Mouse (Mus musculus) midbrain, embryonic 16.5 days (tissue): Measurements from ENCODE around the gene Bpifa1. TPM values are rescaled to one million over a fixed set of nuclear protein-coding genes. Genes with fewer than 3 reads are reported as not detected.

Source experiments
- ATAC-seq: fragments of 200-750 bp; cut with Nextera tagmentation; 2 replicates; pipeline ENCODE4 v1.8.0; 2017; ENCODE audit warnings: moderate TSS enrichment
- H3K27ac ChIP-seq: fragments of 300-500 bp; sonication (generic); 2 replicates; pipeline ENCODE4 v1.5.1; 2014; ENCODE audit warnings: mild to moderate bottlenecking, low read length, mixed read lengths
- H3K27me3 ChIP-seq: fragments of 300-500 bp; sonication (generic); 2 replicates; pipeline ENCODE4 v1.6.1; 2014; ENCODE audit warnings: low read depth, low read length, mixed read lengths; ENCODE audit not compliant: control insufficient read depth, insufficient read depth
- H3K36me3 ChIP-seq: fragments of 300-500 bp; sonication (generic); 2 replicates; pipeline ENCODE4 v1.6.1; 2014; ENCODE audit warnings: mild to moderate bottlenecking, low read length, moderate library complexity, mixed read lengths; ENCODE audit not compliant: control insufficient read depth, insufficient read depth
- H3K4me1 ChIP-seq: fragments of 300-500 bp; sonication (generic); 2 replicates; pipeline ENCODE4 v1.6.1; 2014; ENCODE audit warnings: mild to moderate bottlenecking, low read length, mixed read lengths; ENCODE audit not compliant: control insufficient read depth, insufficient read depth
- H3K4me2 ChIP-seq: fragments of 300-500 bp; sonication (generic); 2 replicates; pipeline ENCODE4 v1.6.1; 2014; ENCODE audit warnings: mild to moderate bottlenecking, low read length, mixed read lengths
- H3K4me3 ChIP-seq: fragments of 300-500 bp; sonication (generic); 2 replicates; pipeline ENCODE4 v1.5.1; 2014; ENCODE audit warnings: low read depth, mild to moderate bottlenecking, low read length, moderate library complexity, mixed read lengths
- H3K9ac ChIP-seq: fragments of 300-500 bp; sonication (generic); 2 replicates; pipeline ENCODE4 v1.6.1; 2014; ENCODE audit warnings: low read depth, low read length, mixed read lengths
- H3K9me3 ChIP-seq: fragments of 300-500 bp; sonication (generic); replicated peaks from 2 replicates; pipeline ENCODE4 v1.6.1; 2014; ENCODE audit warnings: mild to moderate bottlenecking, low read length, mixed read lengths; ENCODE audit not compliant: control insufficient read depth, poor library complexity, severe bottlenecking
- WGBS: fragments of 180-500 bp; shearing (Covaris S2); extraction: QIAGEN DNeasy Blood & Tissue Kit; methylation state at CpG from one replicate; pipeline ENCODE4 v1.1.7; 2014; 5-methylcytosine and 5-hydroxymethylcytosine counted together
- polyA plus RNA-seq: library from polyadenylated mRNA; unstranded; fragments of >200 nt; fragmentation: Nextera tagmentation; extraction: Ambion mirVana; gene quantifications from 2 replicates; pipeline ENCODE4 v1.2.1, GENCODE M21; 2015

Bpifa1 gene
- not detected in 2 replicates for polyA plus RNA-seq

DNA sequence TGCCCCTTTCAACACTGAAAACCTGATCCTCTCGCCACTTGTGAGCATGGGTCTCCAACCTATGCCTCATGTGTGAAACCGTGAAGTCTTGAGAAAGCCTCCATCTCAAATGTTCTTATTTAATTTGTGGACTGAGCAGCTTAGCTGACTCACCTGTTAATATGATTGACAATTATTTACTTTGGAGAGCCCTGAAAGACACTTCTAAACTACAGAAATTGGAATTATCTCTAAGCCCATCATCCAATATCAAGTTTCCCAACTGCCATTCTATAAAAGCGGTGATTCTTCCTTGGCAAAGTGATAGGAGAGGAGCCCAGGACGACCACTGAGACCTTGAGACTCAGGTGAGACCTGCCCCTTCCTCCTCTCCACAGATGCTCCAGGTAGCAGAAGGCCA lies at the start of gene Bpifa1:
TSS of gene Bpifa1 (plus strand) at position 301 of the 400 bp plus-strand sequence.
- WGBS, result 84% methylated on average over 4 of the region's 4 CpGs
- H3K4me3 ChIP-seq, result no peak within 1 kb of the TSS
- H3K36me3 ChIP-seq, result no peaks in the 10 kb centered on the region
- no peaks in the 10 kb centered on the region for H3K27me3 ChIP-seq
- no peak for ATAC-seq
- no peaks in the 10 kb centered on the region for H3K9me3 ChIP-seq
- H3K27ac ChIP-seq, result no peak within 1 kb of the TSS
- H3K4me2 ChIP-seq, result no peak within 1 kb of the TSS
- H3K4me1 ChIP-seq, result no peaks in the 10 kb centered on the region
- no peak within 1 kb of the TSS for H3K9ac ChIP-seq

DNA sequence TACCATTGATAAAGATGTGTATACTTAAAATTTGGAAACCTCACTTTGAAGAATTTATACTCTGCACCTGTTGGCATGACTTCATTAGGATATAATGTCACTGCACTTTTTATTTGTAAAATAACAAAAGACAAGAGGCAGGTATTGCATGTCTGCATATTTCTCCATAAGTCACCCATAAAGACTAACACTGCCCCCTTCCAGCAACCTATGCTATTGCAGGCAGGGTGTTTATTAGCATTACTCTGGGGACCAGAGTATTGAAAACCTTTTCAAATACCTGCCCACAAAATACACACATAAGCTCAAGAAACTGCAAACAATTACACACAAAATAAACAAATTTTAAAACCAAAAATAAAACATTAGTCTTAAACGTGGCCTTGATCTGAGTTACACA lies 44.9 kb upstream of the Bpifa1 start:
- WGBS, result 67% methylated on average over 1 of the region's 1 CpGs
- H3K27me3 ChIP-seq, result no peaks in the 10 kb centered on the region
- no peak overlapping the region for H3K9ac ChIP-seq
- no peak overlapping the region for H3K4me3 ChIP-seq
- H3K27ac ChIP-seq, result no peak overlapping the region
- H3K9me3 ChIP-seq, result no peaks in the 10 kb centered on the region
- H3K36me3 ChIP-seq, result no peaks in the 10 kb centered on the region
- no peak overlapping the region for H3K4me2 ChIP-seq
- H3K4me1 ChIP-seq, result no peaks in the 10 kb centered on the region
- ATAC-seq, result no peak

DNA sequence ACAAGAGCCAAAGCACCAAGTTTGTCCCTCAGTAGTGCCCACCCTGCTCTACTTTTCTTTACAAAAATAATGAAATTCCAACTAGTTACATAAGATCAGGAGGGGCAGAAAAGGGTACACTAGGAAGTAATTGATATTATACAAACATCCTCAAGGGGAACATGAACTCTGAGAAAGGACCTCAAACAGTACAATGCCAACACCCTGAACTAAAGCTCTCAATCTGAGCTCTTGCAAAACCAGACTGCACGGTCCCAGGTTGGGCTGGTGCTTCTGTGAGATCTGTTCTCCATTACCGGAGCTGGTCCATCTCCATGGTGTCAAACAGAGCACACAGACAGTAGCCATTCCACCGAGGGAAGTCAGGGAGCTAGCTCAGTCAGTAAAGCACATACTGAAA lies 25.3 kb upstream of the Bpifa1 start:
- no peak overlapping the region for H3K9ac ChIP-seq
- H3K4me1 ChIP-seq, result no peaks in the 10 kb centered on the region
- H3K9me3 ChIP-seq, result no peaks in the 10 kb centered on the region
- WGBS, result 88% methylated on average over 3 of the region's 3 CpGs
- H3K4me3 ChIP-seq, result no peak overlapping the region
- ATAC-seq, result no peak
- no peak overlapping the region for H3K4me2 ChIP-seq
- no peak overlapping the region for H3K27ac ChIP-seq
- no peaks in the 10 kb centered on the region for H3K36me3 ChIP-seq
- H3K27me3 ChIP-seq, result no peaks in the 10 kb centered on the region

DNA sequence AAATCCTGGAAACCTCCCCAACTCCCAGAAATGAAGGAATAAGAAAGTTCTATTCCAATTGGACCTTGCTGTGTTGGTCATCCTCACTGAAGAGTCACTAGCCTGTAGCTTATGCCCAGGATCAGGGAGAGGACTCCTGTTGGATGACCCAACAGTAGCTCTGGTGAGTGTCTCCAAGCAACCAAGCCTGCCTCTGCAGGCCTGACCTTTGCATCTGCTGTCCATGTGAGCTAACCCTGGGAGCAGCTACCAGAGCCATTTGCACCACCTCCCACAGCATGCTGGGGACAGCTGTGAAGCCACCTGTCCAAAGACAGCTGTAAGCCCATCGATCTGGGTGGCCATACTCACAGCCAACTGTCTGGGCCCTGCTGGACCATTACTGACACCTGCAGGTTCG lies 12.6 kb upstream of the Bpifa1 start, which contains the start of gene Bpifa3:
TSS of gene Bpifa3 (plus strand) at position 217 of the 400 bp plus-strand sequence.
- no peak for ATAC-seq
- no peaks in the 10 kb centered on the region for H3K27me3 ChIP-seq
- no peak within 1 kb of the TSS for H3K4me2 ChIP-seq
- H3K9ac ChIP-seq, result no peak within 1 kb of the TSS
- H3K9me3 ChIP-seq, result no peaks in the 10 kb centered on the region
- H3K4me1 ChIP-seq, result no peaks in the 10 kb centered on the region
- no peak within 1 kb of the TSS for H3K4me3 ChIP-seq
- H3K27ac ChIP-seq, result no peak within 1 kb of the TSS
- no peaks in the 10 kb centered on the region for H3K36me3 ChIP-seq
- WGBS, result 70% methylated on average over 2 of the region's 2 CpGs

DNA sequence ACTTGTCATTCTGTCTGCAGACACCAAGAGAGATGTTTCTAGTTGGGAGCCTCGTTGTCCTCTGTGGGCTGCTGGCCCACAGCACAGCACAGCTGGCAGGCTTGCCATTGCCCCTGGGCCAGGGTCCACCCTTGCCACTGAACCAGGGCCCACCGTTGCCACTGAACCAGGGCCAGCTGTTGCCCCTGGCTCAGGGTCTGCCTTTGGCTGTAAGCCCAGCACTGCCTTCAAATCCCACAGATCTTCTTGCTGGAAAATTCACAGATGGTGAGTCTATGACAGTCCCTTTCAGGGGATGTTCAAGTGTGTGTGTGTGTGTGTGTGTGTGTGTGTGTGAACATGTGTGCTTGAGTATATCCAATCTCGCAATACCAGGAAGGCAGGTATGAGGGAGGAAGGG lies 1.1 kb downstream of the Bpifa1 start:
- H3K4me1 ChIP-seq, result no peaks in the 10 kb centered on the region
- H3K27ac ChIP-seq, result no peak overlapping the region
- H3K9ac ChIP-seq, result no peak overlapping the region
- H3K27me3 ChIP-seq, result no peaks in the 10 kb centered on the region
- H3K4me3 ChIP-seq, result no peak overlapping the region
- no peak for ATAC-seq
- no peak overlapping the region for H3K4me2 ChIP-seq
- H3K36me3 ChIP-seq, result no peaks in the 10 kb centered on the region
- no peaks in the 10 kb centered on the region for H3K9me3 ChIP-seq
- 76% methylated on average over 3 of the region's 3 CpGs for WGBS

DNA sequence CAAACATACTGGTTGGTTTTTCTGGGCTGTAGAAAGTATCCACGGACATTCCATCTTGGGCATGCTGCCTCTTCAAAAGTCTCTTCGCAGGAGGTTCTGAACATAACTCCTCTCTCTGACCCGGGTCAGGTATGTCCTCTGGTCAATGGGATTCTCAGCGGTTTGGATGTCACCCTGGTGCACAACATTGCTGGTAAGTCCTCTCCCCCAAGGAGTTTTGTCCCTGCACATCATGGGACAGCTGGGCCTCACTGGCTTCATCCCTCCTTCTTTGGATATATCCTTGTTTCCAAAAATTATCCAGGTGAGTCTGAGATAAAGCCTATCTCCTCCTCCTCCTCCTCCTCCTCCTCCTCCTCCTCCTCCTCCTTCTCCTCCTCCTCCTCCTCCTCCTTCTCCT lies 4.8 kb downstream of the Bpifa1 start:
- no peak overlapping the region for H3K9ac ChIP-seq
- 89% methylated on average over 4 of the region's 4 CpGs for WGBS
- no peak for ATAC-seq

DNA sequence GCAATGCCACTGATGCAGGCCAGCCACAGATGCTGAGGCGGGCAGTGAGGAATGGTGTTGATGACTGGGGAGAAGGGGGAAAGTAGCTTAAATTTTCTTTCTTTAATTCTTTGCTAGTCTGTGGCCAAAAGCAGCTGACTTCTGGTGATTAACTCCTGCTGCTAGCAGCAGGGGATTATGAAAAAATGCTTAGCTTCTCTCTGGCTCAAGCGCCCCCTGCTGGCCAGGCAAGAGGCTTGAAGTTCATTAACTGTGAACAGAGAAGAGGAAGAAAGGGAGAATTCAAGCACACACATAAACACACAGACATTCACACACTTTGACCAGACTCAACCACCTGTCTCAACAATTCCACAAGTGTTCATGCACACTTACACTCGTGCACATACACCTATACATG lies 15.8 kb downstream of the Bpifa1 start:
- no peaks in the 10 kb centered on the region for H3K4me1 ChIP-seq
- no peaks in the 10 kb centered on the region for H3K36me3 ChIP-seq
- 0 out of 2 replicates have a peak, but pooled peaks cover 6% of the 10 kb centered on the region for H3K9me3 ChIP-seq
- no peak overlapping the region for H3K27ac ChIP-seq
- H3K27me3 ChIP-seq, result no peaks in the 10 kb centered on the region
- no peak overlapping the region for H3K4me2 ChIP-seq
- no peak for ATAC-seq
- WGBS, result 39% methylated on average over 3 of the region's 3 CpGs
- H3K4me3 ChIP-seq, result no peak overlapping the region
- no peak overlapping the region for H3K9ac ChIP-seq

More for the DNA sequence above, 4.8 kb downstream of the Bpifa1 start:
- H3K36me3 ChIP-seq, result no peaks in the 10 kb centered on the region
- no peaks in the 10 kb centered on the region for H3K9me3 ChIP-seq
- H3K27ac ChIP-seq, result no peak overlapping the region
- no peak overlapping the region for H3K4me3 ChIP-seq
- no peaks in the 10 kb centered on the region for H3K4me1 ChIP-seq
- no peak overlapping the region for H3K4me2 ChIP-seq
- H3K27me3 ChIP-seq, result no peaks in the 10 kb centered on the region

DNA sequence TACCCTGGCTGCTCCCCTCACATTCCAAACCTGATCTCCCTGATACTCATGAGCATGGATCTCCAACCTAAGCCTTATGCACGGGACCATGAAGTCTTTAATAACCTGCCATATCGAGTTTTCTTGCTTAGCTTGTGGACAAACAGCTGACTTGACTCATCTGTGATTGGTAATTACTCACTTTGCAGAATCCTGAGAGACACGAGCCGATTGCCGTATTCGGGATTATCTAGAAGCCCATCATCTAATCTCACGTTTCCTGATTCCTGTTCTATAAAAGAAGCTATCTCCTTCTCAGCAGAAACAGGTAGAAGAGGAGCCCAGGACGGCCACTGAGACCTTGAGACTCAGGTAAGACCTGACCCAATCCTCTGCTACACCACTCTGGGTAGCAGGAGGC lies 19.6 kb downstream of the Bpifa1 start, which contains the start of gene Bpifa5:
TSS of gene Bpifa5 (plus strand) at position 301 of the 400 bp plus-strand sequence.
- no peak for ATAC-seq
- H3K36me3 ChIP-seq, result no peaks in the 10 kb centered on the region
- H3K4me2 ChIP-seq, result no peak within 1 kb of the TSS
- H3K4me3 ChIP-seq, result no peak within 1 kb of the TSS
- WGBS, result 84% methylated on average over 8 of the region's 8 CpGs
- H3K27me3 ChIP-seq, result no peaks in the 10 kb centered on the region
- H3K9ac ChIP-seq, result no peak within 1 kb of the TSS
- no peak within 1 kb of the TSS for H3K27ac ChIP-seq
- H3K9me3 ChIP-seq, result 0 out of 2 replicates have a peak, but pooled peaks cover 2% of the 10 kb centered on the region
- H3K4me1 ChIP-seq, result no peaks in the 10 kb centered on the region

DNA sequence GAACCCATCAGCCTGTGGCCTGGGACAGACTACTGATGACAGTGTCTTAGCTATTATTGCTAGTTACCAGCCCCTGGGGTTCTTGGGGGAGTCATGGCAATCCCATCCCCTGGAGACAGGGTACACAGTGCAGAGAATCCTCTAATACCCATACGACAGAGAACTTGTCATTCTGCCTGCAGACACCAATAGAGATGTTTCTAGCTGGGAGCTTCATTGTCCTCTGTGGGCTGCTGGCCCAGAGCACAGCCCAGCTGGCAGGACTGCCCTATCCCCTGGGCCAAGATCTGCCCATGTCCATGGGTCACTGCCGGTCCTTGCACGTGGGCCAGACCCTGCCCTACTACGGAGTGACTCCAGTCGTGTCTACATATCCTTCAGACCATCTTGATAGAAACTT lies 20.6 kb downstream of the Bpifa1 start:
- WGBS, result 92% methylated on average over 5 of the region's 5 CpGs
- Histone ChIP-seq H3K9ac (no peak overlapping the region), H3K9me3 (0 out of 2 replicates have a peak, but pooled peaks cover 2% of the 10 kb centered on the region), H3K36me3 (no peaks in the 10 kb centered on the region), H3K4me1 (no peaks in the 10 kb centered on the region), H3K27ac (no peak overlapping the region), H3K4me3 (no peak overlapping the region), H3K4me2 (no peak overlapping the region), H3K27me3 (no peaks in the 10 kb centered on the region)
- ATAC-seq, result no peak
